Mouse (Mus musculus) bone marrow, adult 2 months (tissue): ENCODE data around the gene Pon2. TPM values are rescaled to one million over a fixed set of nuclear protein-coding genes. Genes with fewer than 3 reads are reported as not detected.
A peak's percentile ranks its signal among the peaks of the same experiment; 100 is the strongest.

ENCODE experiments used
- H3K27ac ChIP-seq: fragments of 200-500 bp; 2 replicates; pipeline ENCODE4 v1.5.1; 2012; ENCODE audit warnings: low read depth, mild to moderate bottlenecking, control low read depth, inconsistent platforms, low read length; ENCODE audit not compliant: control insufficient read depth, poor library complexity, insufficient read depth
- H3K4me1 ChIP-seq: fragments of 200-500 bp; 2 replicates; pipeline ENCODE4 v1.6.1; 2011; ENCODE audit warnings: low read length; ENCODE audit not compliant: control insufficient read depth, insufficient read depth
- H3K4me3 ChIP-seq: fragments of 200-500 bp; replicated peaks from 2 replicates; pipeline ENCODE3; 2011; ENCODE audit warnings: mild to moderate bottlenecking, low read depth, low read length, control low read depth; ENCODE audit not compliant: control insufficient read depth
- CTCF ChIP-seq: fragments of 200-500 bp; IDR thresholded peaks from 2 replicates; pipeline ENCODE4 v1.5.1; 2011; ENCODE audit warnings: low read length, control low read depth; ENCODE audit not compliant: control insufficient read depth, insufficient read depth
- POLR2A ChIP-seq: fragments of 200-500 bp; IDR thresholded peaks from 2 replicates; pipeline ENCODE4 v1.6.1; 2011; ENCODE audit warnings: low read depth, mild to moderate bottlenecking, control low read depth, low read length, borderline replicate concordance; ENCODE audit not compliant: control insufficient read depth
- WGBS: fragments of 180-500 bp; shearing (Covaris S2); methylation state at CpG from one replicate; pipeline ENCODE4 v1.1.7; 2018; 5-methylcytosine and 5-hydroxymethylcytosine counted together
- polyA plus RNA-seq: library from polyadenylated mRNA; stranded (reverse); fragments of >200 nt; gene quantifications from 2 replicates; pipeline ENCODE4 v1.2.4, GENCODE M21; 2011; ENCODE audit warnings: low replicate concordance; ENCODE audit not compliant: missing spikeins, insufficient read depth, insufficient read length

The Pon2 gene
- polyA plus RNA-seq, 1 experiment, result 38.7 TPM

DNA sequence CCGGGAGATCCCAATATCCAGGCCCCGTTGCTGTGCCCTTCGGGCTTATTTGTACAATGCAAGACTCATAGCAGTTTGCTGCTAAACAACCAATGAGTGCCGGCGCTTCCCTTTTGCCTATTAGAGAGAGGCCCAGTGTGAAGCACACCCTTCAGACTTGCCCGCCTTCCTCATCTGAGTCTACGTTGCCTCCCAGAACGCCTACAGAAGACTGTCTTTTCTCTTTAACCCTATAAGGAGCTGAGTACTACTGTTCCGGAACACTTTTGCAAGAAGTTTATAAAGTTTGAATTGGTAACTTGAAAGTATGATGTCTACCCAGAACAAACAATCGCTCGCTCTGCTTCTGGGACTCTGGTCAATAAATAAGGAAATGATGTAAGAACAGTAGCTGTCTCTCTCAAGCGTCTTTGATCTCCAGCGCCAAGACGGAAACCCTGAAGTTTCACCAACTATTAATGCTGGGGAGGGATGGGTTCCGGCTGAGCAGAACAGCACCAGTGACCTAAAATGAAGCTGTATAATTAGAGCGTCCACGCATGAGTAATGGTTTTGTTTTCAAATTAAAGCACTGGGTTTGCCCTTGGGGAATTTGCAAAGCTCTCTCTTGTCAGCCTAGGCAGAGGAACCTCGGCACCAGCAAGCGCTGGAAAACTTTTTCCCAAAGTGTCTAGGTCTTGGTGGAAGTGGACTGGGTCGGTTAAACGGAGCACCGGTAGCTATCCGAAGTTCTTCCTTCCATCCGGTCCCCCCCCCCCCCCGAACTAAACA is 749 bp downstream of the Pon2 start:
- no peak for TF ChIP-seq POLR2A
- no peak for TF ChIP-seq CTCF
- Histone ChIP-seq H3K4me3 (peak overlapping the region; percentile 80), H3K4me1 (peaks cover 3% of the 10 kb centered on the region; the same call in 1 of the 2 replicates), H3K27ac (peak overlapping the region; percentile 99)
- 0% methylated on average over 23 of the region's 25 CpGs for WGBS

DNA sequence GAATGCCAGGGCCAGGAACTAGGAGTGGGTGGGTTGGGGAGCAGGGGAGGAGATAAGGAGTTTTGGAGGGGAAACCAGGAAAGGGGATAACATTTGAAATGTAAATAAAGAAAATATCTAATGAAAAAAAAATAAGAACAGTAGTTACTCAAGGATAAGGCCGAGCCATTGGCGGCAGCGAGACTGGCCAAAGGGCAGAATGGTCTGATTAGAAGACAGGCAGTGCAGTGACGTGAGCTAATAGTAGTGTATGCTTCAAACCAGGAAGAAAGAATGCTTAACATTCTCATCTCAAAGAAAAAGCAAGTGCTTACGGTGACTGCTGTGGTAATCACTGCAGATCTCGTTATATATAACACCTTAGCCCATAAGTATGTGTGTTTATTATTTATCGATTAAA is 2.2 kb downstream of the Pon2 start:
- H3K4me3 ChIP-seq, result peak overlapping the region; percentile 52

DNA sequence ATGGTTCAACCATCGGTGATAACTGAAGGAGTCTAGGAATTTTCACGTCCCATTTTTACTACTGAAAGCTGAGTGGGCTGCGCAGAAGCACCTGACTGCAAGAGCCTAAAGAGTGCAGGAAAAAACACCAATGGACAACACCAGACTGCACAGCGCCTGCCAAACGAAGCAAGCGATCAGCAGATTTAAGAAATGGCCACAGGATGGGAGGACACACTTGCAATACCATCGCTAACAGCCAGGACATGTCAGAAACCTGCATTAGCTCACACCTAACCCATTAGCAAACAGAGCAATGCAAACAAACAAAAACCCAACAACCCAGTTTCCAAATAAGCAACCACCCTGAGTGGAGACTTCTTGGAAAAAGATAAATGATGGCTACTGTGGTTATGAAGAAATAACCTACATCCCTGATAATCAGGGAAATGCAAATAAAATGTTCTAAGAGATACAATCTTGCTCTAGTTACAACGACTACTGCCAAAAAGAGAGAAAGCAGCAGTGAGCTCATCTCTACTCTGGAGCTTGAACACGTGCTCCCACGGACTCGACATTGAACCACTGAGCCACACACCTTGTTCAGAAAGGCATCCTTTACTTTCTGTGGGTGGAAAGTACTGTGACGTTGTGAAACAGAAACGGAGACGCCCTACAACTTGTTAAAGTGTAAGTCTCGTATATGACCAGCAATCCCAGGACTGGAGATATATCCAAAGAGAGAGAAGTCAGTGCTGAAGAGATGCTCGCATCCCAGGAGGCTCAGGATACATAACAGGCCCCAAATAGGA is 3.4 kb downstream of the Pon2 start:
- 85% methylated on average over 16 of the region's 16 CpGs for WGBS
- H3K4me1 ChIP-seq, result peaks cover 6% of the 10 kb centered on the region
- no peak overlapping the region for H3K27ac ChIP-seq
- no peak overlapping the region for H3K4me3 ChIP-seq
- TF ChIP-seq CTCF (no peak), POLR2A (no peak)

More for the DNA sequence above, 2.2 kb downstream of the Pon2 start:
- Histone ChIP-seq H3K27ac (no peak overlapping the region), H3K4me1 (peaks cover 6% of the 10 kb centered on the region)
- WGBS, result 89% methylated on average over 7 of the region's 7 CpGs
- TF ChIP-seq CTCF, result no peak
- TF ChIP-seq POLR2A, result no peak

DNA sequence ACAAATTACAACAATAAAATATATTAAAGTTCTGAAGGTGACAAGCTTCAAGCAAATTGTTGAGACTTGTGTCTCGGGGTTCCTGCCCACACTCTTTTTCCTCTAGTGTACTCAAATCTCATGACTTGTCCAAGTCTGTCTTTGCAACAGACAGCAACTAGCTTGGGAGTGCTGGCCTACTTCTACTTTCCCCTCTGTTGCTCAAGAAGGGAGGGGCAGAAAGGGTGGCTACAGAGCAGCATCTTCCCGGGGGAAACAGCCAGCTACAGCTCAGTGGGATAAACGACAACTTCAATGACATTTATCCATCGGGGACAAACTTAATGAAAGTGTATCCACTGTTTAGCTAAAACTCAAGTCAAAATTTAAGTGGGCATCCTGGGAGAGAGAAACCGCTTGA is 5.4 kb downstream of the Pon2 start:
- WGBS, result 72% methylated on average over 5 of the region's 5 CpGs
- no peak for TF ChIP-seq CTCF
- no peak for TF ChIP-seq POLR2A
- Histone ChIP-seq H3K4me3 (no peak overlapping the region), H3K4me1 (peaks cover 6% of the 10 kb centered on the region), H3K27ac (no peak overlapping the region)

DNA sequence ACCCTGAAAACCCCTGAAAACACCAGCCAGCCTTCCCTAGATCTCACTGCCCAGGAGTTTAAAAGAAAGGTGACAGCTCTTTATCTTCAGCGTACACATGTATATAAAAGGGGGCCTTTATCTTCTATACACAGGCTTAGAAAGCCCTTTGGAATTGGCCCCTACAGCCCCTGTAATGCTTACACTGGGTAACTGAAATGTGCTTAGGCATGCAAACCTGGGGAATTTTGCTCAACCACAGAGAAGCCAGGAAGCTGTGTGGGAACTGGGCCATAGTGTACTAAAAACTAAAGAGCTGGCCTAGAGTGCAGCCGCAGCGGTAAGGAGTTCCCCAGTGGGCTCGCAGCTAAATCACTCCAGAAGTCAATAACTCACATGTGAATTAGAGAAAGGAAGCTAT is 6.8 kb downstream of the Pon2 start:
- H3K4me3 ChIP-seq, result no peak overlapping the region
- H3K4me1 ChIP-seq, result peaks cover 6% of the 10 kb centered on the region
- 45% methylated on average over 4 of the region's 4 CpGs for WGBS
- TF ChIP-seq CTCF (no peak), POLR2A (no peak)
- peak overlapping the region; percentile 38; the same call in 1 of the 2 replicates for H3K27ac ChIP-seq

DNA sequence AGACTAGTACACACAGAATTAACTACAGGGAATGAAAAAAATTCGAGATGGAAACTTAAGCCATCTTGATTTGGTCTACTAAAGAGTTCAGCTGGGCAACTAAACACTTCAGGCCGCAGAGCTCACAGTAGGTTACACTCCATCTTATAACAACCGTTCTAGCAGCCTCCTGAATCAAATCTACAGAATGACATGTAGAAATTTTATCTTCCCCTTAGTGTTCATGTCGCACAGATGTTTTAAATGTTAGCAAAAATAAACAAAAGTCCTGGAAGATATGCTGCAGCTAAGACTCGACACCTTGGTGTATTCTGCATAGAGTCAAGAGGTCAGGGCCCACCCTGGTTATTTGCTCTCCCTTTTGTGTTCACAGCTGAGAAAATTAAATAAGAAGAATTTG is 10.3 kb downstream of the Pon2 start:
- Histone ChIP-seq H3K4me3 (no peak overlapping the region), H3K4me1 (peaks cover 3% of the 10 kb centered on the region), H3K27ac (no peak overlapping the region; the same call in 1 of the 2 replicates)
- TF ChIP-seq POLR2A, result no peak
- no peak for TF ChIP-seq CTCF
- WGBS, result 68% methylated on average over 5 of the region's 5 CpGs

DNA sequence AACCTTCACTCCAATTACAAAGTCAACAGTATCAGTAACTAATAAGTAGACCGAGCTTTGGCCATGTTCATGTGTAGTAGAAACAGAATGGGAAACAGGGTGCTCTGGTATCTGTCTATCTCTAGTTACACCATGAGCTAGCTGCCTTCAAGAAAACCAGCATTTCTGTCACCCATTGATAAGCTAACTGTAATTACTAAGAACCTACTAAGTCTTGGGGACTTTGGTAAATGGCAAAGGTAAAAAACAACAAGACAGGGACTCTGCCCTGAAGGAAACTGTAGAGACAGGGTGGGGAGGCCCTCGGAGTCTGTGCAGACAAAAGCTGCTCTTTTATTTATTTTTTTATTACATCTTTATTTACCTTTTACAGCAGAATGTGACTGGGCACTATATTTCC is 10.9 kb downstream of the Pon2 start:
- WGBS, result 68% methylated on average over 2 of the region's 2 CpGs
- Histone ChIP-seq H3K27ac (no peak overlapping the region; the same call in 1 of the 2 replicates), H3K4me1 (peaks cover 2% of the 10 kb centered on the region), H3K4me3 (no peak overlapping the region)
- TF ChIP-seq POLR2A, result no peak
- TF ChIP-seq CTCF, result no peak

DNA sequence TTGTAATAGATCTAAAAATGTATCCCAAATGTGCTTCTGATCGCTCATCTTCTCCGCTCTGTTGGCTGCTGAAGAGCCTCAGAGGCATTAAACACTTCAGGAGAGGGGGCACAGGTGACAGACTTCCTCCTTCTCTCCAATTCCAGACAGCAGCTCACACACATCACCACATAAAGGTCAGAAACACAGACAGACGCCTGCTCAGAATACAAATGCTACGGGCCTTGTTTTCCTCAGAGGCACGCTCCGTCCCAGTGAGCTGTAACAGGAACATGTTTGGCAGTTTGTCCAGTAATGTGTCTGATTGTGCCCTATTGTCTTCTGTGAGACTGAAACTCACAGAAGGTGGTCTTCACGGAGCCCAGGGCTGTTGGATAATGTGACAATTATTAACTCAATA is 15.8 kb downstream of the Pon2 start:
- WGBS, result 87% methylated on average over 7 of the region's 7 CpGs
- no peaks in the 10 kb centered on the region; the same call in 1 of the 2 replicates for H3K4me1 ChIP-seq
- no peak overlapping the region for H3K4me3 ChIP-seq
- H3K27ac ChIP-seq, result peak overlapping the region; percentile 15; the same call in 1 of the 2 replicates
- TF ChIP-seq POLR2A (no peak), CTCF (no peak)
